Mouse (Mus musculus) cerebellum, adult 18-20 months (tissue): ENCODE data around the gene Tex2.
"Not testable (repeated sequence)": the region's sequence is repeated elsewhere in the genome, so short reads cannot be mapped to it uniquely, and the experiment has no call there.

Source experiments
- DNase-seq, 2 experiments: peaks; one replicate each; pipeline ENCODE4 v3.0.0; 2021

Tex2 gene

DNA sequence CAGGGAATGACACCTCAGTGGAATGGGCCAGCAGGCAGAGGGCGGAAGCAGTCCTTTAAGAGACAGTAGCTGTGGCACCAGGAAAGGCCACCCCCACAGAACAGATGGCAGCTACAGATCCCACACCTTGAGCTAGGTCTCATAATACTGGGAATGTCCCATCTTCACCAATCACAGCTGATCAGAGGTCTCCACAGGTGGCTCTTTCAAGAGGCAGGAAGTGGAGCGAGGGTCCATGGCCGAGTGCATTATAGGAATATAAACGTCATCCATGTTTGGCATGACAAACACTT lies 109.9 kb downstream of the Tex2 start:
- no peak for DNase-seq

DNA sequence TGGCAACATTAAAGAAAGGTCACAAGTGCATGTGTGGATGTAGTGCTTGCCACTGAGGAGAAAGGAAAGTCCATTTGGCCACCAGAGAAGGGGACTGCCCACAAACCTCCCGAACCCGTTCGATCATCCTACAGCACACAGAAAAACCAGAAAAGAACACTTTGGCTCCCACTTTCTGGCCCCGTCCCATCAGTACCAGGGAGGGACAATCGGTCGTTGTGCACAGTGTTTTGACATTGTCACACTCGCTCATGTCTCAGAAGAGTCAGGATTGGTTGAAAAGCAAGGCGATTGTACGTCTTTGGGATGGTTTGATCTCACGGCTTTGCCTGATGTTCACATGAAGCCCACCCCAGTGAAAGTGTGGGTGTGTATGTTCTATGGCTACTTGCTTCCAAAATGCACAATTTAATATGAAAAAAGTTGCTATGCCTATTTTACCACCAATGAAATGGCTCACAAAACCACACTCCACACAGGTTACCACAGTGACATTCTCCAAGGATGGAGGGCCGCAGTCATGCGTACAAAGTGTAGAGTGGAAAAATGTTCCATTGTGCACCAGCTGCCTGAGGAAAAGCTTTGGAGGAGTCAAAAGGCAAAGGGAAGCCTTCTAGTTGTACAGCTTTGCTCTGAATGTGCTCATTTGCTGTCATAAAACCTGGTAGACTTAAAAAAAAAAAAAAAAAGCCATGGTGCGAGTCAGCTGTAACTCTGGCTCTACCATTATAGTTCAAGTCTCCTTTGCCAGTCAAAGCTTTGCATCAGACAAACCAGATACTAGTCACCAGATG lies 110.4 kb downstream of the Tex2 start:
- no peak for DNase-seq

DNA sequence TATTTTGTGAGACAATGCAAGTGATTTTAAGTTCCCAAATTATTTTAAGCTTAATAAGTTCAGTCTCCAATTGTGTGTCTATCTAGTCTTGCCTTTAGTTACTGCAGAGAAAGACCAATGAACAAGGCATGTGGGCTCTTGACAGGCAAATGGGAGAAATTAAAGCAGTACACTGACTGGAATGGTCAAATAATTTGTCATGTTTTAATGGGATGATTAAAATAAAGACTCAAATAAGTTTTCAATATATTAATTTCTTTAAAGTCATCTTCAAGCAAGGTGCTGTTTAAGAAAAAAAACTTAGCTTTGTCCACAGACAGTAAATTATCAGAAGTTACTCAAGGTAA lies 111.1 kb downstream of the Tex2 start:
- DNase-seq = no peak

DNA sequence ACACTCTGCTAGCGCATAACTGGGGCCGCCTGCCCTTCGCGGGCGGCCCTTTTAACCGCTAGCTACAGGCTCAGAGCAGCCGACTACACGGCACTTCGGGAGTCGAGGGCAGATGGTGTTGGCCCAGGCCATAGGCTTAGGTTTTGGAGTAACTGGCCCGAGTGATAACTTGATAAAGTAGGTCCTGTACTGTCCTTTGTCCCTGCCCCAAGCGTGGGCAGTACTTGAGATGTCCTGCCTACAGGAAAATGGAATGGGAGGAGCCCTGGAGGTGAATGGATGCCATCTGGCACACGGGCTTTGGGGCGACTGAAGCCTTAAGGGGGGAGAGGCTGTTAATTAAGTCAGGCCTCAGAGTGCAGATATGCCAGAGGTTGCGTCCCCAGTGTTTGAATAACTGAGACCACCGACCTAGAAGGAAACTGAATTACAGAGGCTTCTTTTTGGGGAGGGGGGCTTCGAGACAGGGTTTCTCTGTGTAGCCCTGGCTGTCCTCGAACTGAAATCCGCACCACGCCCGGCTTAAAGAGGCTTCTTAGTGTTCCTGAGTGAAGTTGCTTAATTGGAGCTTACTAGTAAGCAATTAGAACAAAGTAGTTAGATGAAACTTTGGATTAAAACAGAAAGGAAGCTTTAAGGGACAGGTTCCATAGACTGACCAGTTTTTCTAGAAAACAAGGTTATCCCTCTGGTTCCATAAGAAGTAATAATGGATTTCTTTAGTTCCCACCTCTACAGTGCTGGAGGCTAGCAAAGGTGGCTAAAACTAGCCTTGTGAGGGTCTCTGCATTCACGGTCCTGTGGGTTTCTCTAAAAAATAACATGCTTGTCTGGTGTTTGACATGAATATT lies 111.7 kb downstream of the Tex2 start:
- DNase-seq = peak; percentile 56 to 67

DNA sequence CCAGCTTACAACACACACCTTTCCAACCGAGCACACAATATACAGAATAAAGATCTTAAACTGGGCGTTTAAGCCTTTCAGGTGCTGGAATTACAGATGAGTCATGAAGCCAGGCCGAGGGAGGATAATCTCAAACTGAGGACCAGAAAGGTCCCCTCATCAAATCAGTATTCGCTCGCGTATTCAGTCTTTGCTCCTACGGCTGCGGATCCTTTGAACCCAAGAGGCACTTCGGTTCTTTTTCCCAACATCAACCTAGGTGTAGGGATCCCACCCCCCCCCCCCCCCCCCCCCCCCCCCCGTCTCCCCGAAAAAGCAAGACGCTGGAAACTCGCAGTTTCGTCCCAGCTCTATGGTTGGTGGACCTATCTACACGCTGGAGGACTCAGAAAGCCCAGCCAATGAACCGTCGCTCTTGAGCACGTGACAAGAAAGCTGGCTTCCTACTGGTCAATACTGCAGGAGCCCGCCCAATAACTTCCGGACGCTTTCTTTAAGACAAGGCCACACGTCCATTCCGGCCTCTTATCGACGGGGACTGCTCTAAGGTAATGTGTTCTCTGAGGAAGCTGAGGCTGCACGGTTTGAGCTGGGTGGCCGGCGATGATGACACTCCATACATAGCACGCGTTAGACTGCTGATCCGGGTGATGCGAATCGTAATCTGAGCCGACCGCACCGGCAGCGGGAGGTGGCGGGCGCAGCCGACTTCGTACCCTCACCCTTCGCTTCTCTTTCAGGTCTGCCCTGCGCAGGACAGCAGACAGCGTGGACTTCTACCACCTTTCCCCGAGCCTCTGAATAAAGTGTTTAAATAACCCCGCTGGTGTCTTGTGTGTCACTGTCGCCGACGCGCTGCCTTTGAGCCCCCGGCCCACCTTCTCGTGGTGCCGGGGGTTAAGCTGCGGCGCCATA lies 112.6 kb downstream of the Tex2 start:
- peak; percentile 91 to 96 for DNase-seq

DNA sequence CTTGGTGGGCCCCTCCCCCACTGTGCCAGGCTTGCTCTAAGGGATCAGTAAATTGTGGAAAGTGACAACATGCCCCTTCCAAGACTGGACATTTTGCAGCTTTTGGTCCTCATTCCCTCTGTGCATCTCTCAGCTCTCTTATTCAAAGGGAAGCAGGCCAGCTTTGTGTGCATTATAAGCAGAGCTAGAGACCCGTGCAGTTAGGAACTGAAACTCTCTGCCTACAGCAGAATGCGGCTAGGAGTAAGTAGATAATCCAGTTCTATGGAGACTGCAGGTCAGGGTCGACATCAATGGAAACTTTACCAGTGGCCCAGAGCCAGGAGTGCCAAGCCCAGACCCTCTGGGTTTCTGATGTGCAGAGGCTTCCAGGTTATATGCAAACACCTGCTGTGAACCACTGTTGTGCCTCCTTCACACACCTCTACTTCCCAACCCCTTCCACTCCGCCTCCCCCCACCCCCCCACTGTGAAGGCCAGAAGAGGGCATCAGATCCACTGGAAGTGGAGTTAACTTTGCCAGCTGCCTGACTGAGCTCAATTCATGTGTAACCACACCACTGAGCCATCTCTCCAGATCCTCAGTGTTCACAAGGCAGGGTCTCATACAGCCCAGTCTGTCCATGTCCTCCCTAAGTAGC lies 114.4 kb downstream of the Tex2 start:
- DNase-seq = no peak

DNA sequence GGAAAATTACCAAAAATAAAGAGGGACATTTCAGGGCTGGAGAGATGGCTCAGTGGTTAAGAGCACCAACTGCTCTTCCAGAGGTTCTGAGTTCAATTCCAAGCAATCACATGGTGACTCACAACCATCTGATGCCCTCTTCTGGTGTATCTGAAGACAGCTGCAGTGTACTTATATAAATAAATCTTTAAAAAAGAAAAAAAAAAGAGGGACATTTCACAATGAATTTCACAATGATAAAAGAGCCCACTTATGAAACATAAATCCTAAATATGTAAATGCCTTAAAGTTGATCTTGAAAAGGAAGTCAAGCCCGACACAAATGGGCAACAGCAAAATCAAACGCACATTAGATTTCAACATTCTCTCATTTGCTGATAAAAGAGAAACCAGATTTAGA lies 115.3 kb downstream of the Tex2 start:
- DNase-seq = no peak

DNA sequence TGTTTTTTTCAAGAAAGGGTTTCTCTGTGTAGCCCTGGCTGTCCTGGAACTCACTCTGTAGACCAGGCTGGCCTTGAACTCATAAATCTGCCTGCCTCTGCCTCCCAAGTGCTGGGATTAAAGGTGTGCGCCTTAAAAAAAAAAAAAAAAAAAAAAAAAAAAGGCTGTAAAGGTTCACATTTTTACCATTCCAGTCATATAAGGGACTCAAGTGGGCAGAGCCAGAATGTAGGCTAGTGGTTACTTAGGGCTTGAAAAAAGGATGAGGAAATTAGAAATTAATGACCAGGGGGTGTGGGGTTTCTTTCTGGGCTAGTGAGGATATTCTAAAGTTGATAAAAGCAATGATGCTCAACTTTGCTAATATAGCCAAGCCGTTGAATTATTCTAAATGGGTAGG lies 116.2 kb downstream of the Tex2 start:
- not testable (repeated sequence) for DNase-seq

DNA sequence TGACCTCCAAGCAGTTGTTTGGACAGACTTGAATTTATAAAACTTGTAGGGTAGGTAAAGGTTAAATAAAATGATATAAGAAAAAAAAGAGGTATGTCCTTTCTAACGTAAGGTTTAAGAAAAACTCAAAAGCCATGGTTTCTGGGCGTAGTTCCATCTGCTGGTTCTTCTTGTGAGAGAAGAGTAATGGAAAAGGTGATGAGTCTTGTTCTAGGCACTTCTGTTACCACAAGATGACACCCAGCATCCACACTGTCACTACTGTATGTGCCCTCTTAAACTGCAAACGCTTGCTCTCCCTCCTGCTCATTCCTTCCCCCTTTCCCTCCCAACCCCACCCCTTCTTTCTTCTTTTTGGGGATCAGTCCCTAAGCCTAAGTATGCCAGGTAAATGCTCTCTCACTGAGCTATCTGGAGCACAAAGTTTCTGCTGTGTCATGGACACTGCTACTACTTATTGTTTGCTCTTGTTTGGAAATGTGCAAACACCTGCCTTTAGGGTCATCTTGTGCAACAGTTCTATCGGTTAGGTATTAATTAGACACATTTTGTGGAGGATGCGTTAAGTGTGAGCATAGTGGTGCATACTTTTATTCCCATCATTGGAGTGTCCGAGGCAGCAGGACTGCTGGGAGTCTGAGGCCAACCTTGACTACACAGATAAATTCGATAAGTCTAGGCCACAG lies 120.1 kb downstream of the Tex2 start:
- DNase-seq = no peak

DNA sequence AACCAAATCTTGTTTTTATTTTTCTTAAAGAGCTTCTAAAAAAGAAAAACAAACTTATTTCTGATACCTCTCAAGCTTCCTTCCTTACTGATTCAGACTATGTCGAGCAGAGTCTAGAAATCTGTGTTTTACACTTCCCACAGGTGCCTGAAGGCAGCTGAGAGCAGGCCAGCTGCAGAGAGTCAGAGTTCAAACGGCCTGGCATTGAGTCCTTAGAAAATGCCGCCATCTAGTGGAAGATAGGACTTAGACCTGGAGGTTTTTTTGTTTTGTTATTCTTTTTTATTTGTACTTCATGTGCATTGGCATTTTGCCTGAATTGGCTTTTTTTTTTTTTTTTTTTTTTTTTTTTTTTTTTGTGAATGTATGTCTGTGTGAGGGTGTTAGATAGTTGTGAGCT lies 121.8 kb downstream of the Tex2 start:
- DNase-seq = peak; percentile 54 to 55

DNA sequence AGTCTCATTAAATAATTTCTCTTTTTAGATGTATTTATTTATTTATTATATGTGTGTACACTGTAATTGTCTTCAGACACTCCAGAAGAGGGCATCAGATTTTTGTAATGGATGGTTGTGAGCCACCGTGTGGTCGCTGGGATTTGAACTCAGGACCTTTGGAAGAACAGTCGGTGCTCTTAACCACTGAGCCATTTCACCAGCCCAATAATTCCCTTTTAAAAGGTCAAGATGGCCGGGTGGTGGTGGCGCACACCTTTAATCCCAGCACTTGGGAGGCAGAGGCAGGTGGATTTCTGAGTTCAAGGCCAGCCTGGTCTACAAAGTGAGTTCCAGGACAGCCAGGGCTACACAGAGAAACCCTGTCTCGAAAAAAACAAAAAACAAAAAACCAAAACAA lies 122.6 kb downstream of the Tex2 start:
- DNase-seq = not testable (repeated sequence)

DNA sequence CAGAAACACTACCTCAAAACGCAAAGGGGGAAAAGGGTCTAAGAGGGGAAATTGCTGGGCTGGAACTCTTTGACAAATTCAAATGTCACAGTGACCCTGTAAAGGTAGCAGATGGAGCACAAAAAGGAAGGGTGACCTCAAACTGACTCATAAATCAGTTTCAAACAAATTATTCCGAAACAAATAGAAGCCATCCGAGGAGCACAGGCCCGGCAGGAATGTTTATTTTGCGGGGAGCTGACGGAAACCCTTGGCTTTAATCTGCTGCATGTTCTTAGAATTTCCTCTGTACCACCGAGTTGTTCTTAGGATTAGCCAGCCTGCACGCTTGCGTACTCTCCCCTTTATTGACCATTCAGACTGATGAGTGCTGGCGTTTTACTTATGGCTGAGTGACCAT lies 123.2 kb downstream of the Tex2 start:
- DNase-seq = no peak

DNA sequence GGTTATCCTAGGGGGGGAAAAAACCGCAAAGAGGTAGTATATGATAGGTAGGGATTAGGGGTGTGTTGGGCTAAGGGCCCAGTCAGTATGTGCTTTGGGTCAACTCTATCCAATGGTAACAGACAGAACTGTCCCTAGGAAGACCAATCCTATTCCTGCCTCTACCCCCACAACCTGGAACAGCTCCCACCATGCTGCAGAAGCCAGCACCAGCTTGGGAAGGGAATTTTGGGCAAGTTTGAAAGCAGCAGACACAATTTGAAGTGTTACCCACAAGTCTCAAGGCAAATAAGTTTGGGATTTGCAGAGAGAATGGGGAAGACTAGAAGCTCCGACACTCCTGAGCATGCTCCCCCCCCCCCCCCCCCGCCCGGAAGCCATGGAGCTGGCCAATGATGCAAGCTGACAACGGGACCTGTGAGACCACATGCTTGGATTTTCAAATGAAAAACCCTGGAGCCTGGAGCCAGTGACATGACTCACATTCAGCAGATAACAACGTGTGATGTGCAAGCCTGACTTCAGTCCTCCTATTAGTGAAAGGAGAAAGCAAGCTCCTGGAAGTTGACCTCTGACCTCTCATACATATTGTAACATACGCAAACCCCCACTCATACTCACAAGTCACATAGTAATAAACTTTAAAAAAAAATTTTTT lies 124.1 kb downstream of the Tex2 start:
- no peak for DNase-seq

DNA sequence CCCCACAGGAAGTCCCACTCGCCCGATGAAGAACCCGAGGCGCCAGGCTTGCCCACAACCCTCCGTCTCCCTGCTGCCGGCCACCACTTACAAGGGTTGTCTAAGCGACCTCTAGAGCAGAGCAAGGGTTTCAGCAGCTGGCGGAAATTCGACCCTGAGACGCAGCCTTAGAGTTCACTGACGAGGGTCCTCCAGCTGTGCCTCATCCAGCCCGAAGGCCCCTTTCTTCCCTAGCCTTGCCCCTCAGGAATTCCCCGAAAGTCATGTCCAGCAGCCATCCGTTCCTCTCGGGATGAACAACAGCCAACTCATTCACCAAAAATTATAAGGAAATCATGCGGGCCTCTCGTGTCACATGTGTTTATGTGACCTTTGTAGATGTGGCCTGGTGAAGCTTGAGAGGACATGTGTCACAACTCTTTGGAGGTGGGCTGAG lies 125.1 kb downstream of the Tex2 start:
- DNase-seq = no peak

DNA sequence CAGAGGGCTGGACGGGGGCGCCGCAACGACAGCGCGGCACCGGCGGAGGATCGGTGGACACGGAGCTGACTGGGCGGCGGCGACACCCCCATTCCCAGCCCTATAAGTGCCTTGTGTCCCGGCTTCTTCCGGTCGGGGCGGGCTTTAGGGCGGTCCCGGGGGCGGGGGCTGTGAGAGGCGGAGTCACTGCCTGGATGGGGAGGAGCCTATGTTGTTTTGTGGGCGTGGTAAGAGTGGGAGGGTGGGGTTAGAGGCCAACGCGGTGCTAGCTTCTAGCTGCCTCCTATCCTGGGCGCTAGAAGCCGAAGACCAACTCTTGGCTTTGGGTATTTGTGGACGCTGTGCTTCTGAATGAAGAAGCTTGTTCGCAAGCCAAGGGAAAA lies 125.5 kb downstream of the Tex2 start, which contains the start of gene Ern1:
Gene Ern1 (minus strand): TSS at position 120 of the 383 bp plus-strand sequence.
- DNase-seq = peak; percentile 95 to 96

DNA sequence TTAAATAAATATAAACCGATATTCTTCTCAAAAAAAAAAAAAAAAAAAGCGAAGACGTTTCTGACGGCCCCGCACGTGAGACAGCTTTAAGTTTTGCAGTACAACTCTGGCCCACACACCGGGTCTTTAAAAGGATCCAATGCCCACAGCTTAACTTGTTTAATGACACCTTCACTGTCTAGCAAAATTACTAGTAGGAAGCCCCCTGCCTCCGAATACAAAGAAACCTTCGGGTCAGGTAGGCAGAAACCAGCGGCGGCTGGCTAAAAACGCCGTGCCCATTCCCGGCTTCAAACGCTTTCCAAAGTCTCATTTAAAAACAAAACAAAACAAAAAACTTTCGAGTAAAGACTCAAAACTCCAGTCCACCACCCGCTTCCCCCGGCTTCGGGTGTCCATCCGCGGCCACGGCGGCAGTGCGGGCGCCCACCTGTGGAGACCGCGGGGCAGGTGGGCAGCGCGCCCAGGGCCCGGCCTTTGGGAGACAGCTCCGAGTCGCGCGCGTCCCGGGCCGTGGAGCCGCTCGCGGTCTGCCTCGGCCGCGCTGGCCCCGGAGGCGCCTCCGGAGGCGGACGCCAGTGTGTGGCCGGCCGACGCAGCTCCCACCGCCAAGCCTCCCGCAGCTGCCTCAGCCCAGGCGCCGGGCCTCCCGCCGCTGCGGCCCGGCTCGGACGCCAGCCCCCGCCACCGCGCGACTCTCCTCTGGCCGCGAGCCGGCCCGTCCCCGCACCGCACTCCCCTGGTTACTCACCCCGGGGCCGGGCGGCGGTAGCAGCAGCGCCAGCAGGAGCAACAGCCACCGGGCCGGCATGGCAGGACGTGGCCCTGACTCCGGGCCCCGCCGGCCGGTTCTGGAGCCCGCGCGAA lies 126.1 kb downstream of the Tex2 start:
- DNase-seq = peak in 1 of 2 experiments; percentile 74

DNA sequence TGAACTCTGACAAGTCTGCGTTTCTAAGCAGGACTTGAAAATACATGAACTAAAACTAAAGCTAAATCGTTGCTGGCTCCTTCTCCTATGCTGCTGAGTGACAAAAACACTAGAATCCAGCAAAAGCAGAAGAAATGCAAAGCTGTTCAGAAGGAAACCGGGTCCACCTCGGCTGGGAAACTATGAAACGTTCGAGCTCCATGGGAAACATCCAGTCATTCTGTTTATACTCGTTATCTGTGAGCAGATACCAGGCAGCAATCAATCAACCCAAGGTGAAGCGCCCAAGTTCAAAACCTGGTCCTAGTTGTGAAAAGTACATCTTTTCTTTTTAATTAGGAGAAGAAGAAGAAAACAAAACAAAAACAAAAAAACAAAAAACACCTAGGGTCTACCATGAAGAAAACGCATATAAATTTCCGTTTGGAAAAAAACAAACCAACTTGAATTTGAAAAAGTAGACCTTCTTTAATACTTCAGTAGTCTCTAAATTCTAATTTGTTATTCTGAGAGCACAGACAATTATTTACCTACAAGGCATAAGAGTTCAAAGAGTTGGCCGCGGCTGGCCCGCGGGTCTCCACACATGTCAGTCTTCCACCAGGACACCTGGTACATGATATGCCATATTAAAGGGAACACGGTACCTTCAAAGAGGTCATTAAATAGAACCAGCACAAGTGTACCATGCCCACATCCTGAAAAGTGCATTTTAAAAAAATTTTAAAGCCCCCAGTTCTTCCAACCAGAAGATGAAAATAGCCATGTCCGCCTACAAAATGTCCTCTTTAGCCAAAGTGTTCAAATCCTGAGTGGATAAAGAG lies 127.0 kb downstream of the Tex2 start:
- no peak for DNase-seq

DNA sequence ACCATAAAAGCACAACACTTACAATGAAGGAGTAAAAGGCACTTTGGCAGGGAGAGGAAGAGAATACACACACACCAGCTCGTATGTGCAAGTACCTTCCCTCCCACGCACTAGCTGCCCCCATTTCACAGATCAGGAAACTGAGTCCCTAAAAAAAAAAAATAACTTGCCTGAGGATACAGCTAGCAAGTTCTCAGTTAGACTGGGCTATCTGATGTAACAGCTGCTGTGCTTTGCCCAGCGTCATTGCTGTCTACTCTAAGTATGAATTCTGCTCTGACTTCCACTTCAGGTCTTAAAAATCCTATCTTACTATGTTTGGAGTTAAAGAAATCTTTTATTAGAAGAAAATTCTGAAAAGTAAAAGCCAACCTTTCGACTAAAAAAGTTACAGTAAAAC lies 127.6 kb downstream of the Tex2 start:
- DNase-seq = no peak

DNA sequence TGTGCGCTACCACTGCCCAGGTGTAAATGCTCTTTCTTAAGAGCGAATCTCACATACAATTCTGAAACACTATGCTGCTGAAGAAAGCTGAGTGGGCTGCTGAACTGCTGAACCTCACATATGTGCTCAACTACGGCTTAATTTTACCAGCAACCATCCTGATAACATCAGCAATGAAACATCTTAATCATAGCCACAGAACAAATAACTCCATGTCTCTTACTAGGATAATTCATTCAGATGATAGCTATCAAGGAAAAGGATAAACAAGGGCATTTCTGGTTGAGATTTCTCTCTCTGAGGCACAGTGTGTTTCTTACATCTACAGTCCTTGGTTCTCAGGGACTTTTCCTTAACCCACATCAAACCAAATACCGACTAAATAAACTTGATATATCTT lies 128.3 kb downstream of the Tex2 start:
- no peak for DNase-seq

DNA sequence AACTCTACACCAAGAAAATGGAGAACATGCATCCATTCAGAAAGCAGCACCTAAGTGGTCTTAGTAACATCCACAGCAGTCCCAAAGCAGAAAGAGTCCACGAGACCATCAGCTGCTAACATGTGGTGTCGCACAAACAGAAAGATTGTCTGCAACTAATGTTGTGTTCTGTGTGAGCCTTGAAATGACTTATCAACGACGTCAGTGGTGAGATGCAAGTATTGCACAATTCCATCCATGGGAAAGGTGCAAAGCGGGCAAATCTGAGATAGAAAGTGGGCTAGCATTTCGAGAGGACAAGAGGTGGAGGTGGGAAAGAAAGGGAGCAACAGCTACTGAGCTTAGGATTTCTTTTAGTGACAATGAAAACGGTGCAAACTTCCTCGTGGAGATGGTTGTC lies 130.4 kb downstream of the Tex2 start:
- DNase-seq = no peak
